Mouse (Mus musculus): Measurements from ENCODE around the gene Gfer. TPM values are rescaled to one million over a fixed set of nuclear protein-coding genes. Genes with fewer than 3 reads are reported as not detected.
A peak's percentile ranks its signal among the peaks of the same experiment; 100 is the strongest.
"Not testable (repeated sequence)": the region's sequence is repeated elsewhere in the genome, so short reads cannot be mapped to it uniquely, and the experiment has no call there.

Gene Gfer
- total RNA-seq, 2 experiments from 2014 or later: 23.3 to 25.6 TPM

DNA sequence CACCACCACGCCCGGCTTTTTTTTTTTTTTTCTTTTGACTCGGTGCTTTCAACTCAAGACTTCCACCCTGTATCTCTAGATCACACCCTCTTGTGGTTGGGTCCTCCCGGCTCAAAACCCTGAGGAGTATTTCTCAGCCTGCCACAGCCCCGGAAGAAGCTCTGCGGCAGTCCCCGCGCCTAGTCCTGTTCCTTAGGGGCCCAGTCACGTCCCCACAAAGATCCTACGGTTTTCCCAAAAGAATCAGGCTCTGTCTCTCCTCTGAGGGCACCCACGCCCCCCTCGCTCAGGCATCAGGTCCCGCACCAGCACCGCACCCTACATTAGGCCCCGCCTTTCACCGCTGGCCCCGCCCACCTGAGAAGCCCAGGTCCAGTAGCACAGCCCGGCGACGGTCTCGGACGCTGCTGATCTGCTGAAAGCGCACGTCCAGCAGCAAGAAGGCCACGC is 8.8 kb downstream of the Gfer start:
- DNase-seq: peak; percentile 45

DNA sequence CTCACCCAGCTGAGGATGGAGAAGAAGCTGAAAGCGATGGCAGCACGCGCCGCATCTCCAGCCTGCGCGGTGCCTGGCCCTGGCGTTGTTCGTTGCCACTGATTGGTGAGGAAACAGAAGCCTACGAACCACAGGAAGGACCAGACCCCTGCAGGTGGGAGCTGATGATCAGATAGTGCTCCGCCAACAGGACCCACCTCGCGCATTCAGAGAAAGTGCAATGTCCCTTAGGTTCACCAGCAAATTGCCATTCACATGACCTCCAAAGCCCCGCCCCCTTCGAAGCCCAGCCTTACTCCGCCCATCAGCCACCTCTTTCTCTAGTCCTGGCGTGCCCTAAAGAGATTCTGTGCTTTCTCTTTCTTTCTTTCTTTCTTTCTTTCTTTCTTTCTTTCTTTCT is 9.4 kb downstream of the Gfer start:
- DNase-seq: peak; percentile 39

DNA sequence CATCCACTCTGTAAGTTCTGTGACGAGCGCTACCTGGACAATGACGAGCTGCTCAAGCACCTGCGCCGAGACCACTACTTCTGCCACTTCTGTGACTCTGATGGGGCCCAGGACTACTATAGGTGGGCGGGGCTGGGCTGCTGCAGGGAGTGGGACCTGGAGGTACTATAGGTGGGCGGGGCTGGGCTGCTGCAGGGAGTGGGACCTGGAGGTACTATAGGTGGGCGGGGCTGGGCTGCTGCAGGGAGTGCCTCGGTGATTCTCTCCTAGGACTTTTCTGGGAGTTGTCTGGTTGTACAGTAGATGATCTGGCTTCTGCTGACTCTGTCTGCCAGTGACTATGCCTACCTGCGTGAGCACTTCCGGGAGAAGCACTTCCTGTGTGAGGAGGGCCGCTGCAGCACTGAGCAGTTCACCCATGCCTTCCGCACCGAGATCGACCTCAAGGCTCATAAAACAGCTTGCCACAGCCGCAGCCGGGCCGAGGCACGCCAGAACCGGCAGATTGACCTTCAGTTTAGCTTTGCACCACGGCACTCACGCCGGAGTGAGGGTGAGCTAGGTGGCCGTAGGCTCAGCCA is 18.4 kb downstream of the Gfer start:
- no peak for DNase-seq

DNA sequence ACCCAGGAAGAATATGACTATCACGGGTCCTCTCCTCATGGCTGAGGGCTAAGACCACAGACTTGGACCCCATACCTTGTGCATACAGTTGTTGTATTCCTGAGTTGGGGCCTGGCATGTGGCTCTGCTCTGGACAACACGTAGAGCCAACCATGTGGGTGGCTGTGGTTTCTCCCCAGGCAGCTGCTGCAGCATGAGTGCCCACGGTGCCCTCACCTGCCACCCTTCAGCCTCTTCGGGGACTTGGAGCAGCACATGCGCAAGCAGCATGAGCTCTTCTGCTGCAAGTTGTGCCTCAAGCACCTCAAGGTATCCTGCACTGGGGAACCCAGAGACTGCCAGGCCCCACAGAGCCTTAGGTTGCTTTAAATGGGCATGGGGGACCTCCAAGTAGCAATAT is 19.1 kb downstream of the Gfer start:
- DNase-seq: no peak

DNA sequence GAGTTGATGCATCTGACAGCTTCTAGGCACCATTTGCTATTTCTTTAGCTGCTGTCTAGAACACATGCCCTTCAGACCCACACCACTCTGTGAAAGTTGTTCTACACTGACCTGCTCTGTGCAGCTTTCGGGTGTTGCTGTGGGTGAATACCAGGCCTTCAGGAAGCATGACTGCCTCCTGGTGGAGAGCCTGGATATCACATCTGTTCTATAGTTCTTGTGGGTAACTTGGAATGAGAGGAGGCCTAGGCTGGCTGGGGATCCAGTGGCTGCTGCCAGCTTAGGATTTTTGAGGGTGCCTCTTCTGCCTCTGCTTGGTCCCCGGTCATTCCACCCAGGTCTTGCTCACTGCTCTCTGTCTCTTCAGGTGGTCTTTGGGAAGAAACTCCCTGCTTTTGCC is 19.8 kb downstream of the Gfer start:
- peak; percentile 87 for DNase-seq

DNA sequence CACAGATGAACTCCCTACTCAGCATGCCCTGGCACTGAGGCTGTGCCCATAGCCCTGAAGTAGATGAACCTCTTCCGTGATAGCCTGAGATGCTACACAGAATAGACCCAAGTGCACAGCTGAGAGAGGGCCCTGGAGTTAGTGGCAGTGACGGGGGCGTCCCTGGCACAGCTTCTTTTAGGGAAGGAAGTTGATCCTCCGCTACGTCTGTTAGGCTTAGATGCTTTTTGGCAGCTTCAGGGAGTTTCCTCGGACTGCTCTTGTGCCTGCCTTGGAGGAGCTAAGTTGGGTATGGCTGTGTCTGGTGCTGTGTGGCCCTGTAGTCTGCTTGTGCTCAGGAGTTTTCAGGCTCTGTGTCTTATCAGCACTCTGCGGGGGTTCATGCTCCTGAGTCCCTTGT is 21.7 kb downstream of the Gfer start:
- no peak for DNase-seq

DNA sequence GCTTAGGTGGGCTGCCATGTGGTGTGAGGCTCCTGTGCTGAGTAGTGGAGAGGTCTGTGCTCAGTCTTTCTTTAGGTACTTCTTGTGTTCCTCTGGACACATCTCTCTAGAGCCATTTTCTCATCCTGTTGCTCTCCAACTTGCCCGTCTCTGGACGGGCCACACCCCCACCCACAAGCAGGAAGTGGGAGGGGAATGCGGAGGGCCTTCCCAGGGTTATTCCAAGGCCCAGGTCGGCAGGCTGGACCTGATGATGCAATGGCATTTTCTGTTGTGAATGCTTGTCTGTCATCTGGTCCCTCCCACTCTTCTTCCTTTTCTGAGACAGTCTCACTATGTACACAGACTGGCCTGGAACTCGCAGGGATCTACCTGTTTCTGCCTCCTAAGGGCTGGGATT is 23.8 kb downstream of the Gfer start:
- peak; percentile 56 for DNase-seq

DNA sequence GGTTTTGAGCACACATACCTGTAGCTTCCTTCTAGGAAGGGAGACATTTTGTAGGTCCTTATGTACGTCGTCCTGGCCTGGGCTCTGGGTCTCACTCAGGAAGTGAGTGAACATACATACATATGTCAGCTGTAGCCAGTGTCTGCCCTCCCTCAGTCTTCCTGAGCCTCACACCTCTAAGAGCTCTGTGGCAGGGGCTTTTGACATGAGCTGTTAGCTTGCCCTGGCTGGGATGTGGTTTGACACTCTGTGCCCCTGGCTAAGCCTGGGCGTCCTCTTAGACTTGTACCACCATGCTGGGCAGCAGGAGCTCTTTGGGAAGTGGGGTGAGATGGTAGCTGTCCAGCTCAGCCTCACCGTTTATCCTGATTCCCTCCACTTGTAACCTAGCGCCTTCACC is 24.6 kb downstream of the Gfer start:
- no peak for DNase-seq

DNA sequence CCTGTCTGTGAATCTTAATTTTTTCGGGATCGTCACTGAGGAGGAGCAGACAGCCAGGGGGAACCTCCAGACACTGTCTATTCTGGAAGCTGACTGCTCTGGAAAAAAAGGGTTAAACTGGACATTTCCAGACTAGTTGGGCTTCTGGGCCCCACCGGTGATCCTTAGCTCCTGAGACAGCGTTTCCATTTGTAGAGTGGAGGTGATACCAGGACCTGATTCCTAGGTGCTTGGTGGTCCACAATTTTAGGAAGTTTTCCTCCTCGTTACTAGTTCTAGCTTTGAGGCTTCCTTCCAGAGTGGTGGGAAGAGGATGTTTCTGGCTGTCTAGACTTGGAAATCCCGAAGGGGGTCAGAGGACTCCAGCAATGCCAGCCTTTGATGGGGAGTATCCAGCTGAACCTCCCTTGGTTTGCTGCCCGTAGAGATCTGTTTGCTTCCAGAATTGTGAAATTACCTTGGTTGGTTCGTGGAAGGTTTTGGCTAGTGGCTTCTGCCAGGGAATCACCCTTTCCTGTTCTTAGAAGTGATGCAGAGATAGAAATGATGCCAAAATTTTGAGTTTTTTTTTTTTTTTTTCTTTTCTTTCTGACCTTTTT is 25.6 kb downstream of the Gfer start:
- no peak for DNase-seq

DNA sequence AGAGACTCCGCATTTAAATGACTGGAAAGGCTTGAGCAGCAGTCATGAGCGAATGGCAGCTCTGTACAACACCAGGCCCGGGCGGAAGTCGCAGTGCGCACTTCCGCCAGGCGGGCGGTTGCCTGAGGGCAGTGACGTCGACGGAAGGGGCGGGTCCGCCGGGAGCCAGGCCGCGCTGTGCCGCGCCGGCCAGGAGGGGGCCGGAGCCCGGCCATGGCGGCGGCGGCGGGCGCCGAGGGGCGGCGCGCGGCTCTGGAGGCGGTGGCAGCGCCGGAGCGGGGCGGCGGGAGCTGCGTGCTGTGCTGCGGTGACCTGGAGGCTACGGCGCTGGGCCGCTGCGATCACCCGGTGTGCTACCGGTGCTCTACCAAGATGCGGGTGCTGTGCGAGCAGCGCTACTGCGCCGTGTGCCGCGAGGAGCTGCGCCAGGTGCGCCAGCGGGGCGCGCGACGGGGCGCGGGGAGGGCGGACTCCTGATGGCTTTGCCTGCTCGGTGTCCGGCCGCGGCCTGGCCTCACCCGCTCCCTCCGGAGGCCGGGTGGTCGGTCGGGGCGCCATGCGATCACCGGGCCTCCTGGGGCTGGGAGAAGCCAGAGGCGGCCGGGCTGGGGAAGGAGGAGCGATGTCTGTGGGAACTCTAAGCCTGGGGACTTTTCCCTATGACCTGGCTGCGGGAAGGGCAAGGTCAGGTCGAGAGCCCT is 26.3 kb downstream of the Gfer start, which contains the start of gene Zfp598:
Zfp598 (plus strand) TSS at position 143 of the 701 bp plus-strand sequence.
- peak; percentile 97 for DNase-seq

DNA sequence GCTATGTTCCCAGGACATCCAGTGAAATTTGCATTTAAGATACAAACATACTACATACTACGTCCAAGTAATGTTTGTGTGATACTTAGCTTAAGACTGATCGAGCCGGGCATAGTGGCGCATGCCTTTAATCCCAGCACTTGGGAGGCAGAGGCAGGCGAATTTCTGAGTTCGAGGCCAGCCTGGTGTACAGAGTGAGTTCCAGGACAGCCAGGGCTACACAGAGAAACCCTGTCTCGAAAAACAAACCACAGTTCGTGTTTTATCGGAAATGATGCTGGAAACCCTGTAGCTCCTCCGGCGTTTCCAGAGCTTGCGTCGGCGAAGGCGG is 26.8 kb downstream of the Gfer start:
- not testable (repeated sequence) for DNase-seq

DNA sequence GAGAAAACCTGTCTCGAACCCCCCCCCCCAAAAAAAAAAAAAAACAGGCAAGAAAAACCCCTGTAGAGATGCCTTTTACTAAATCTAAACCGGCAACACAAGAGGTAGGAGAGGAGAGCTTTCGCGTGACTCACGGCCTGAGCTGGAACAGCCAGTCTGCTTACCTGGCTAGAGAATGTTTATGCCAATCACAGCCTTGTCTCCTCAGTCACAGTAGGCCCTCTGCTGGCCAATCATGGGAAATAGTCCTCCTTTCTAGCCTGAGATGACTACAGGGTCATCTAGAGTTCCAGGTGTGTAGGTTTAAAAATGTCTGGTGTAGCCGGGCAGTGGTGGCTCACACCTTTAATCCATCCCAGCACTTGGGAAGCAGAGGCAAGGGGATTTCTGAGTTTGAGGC is 28.5 kb downstream of the Gfer start:
- peak; percentile 67 for DNase-seq

DNA sequence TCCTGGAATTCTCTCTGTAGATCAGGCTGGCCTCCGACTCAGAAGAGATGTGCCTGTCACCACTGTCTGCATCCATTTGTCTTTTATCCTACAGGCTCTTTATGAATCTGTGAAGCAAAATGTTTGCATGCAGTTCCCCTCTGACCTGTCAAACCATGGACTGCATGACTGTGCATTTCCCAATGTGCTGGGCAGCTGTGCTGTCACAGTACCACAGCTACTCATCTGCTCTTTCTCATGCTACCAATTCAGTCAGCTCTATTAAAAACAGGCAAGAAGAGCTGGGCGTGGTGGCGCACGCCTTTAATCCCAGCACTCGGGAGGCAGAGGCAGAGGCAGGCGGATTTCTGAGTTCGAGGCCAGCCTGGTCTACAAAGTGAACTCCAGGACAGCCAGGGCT is 28.9 kb downstream of the Gfer start:
- DNase-seq: not testable (repeated sequence)

DNA sequence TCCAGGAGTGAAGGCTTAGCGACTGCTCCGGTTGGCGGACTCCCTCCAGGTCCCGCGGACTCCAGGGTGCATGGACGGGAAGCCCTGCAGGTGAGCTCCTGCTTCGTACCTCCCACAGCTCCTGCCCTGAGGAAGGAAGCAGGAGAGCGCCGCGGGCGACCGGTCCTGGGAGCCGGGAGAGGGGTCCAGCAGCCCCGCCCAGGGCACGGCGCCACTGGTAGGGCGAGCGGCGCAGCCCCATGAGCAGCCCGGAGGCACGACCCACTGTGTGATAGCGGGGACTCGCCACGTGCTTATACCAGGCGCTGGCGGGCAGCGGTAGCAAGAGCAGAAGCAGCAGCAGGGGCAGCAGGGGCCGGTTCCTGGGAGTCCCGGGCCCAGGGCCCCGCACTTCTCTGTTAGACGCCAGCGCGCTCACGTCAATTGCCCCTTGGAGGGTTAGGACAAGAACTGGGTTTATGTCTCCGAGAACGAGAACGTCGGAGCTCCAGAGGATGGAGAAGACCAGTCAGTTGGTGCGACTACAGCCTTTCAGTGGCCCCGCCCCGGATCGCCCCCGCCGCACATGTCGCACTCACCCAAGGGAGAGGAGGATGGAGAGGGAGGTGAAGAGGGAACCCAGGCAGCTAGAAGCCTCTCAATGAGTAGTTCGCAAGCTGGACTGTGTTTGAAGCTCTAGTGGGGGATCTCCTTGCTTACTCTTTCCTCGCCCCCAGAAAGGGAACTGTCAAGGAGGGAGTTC is 37.8 kb downstream of the Gfer start, which contains the start of gene Npw:
Npw (minus strand) TSS at position 441 of the 742 bp plus-strand sequence.
- DNase-seq: peak; percentile 43

DNA sequence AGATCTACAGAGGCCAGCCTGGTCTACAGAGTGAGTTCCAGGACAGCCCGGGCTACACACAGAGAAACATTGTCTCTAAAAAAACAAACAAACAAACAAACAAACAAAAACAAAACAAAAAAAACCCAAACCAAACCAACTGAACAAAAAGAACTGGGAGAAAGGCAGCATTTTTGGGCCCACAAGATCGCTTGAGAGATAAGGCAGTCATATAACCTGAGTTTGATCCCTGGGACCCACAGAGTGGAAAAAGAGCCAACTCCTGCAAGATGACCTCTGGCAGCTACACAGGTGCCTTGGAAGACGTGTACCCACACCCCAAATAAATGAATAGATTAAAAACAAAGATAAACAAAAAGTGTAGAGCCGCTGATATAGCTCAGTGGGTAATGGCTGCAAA is 41.0 kb downstream of the Gfer start:
- no peak for DNase-seq

DNA sequence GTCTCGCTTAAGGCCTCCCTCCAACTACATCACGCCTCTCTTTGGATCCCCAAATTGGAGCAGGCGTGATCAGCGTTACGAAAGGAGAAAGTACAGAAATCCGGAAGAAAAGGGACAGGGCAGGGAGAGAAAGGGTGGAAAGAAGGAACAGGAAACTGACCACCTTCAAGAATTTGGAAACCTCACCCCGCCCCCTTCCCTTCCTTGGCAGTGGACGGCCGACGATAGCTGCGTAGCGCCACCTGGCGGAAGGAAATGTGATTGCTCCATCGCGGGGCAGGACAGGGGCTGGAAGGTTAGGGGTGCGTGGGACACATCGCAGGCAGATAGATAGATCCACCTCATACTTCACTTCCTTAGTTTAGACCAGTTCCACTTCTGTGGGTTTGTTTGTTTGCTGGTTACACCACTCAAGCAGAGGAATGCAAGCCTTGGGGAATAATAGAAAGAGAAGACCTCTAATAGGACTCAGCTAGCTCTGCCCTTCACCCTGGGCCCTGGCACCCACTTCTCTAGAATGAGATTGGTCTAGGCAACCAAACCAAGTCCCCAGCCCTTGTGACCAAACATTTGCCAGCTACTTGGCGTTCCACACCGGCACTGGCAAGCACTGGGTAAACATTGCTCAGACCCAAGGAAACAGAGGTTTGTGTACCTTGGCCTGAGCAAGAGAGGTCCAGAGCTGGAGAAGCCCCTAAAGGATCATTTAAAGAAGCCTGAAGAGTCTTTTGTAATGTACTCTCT is 41.8 kb downstream of the Gfer start:
- DNase-seq: peak; percentile 86

DNA sequence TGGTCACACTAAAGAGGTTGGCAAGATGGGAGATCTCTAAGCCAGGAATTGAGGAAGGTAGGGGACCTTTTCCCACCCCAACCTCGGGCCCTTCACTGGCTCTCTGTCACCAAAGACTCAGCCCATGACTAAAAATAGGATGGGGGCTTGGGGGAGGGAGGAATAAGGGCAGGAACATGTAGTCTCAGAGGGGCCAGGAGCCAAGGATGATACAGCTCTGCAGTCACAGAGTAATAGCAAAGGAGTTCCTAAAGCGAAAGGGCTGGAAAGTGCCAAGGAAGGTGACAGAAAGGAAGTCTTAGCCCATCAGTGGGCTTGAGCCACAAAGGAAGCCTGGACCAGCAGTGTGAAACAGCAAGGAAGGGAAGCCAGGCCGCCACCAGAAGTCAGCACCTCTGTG is 44.1 kb downstream of the Gfer start:
- no peak for DNase-seq

DNA sequence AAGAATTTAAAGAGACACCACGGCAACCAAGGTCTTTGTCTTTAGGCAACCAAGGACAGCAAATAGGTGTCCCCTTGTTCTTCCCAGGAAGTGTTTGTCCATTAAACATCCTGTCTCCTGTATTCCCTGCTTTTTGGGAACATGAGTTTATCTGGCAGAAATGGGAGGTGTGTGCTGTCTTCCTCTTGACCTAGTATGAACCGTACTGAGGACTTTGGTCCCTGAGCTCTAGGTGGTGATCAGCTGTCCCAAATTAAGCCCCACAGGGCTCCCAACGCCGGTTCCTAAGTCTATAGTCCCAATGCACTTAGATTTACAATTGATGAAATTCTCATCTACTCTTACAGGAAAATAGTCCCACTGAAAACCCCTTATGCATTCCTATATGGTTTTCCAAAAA is 45.2 kb downstream of the Gfer start:
- DNase-seq: no peak

DNA sequence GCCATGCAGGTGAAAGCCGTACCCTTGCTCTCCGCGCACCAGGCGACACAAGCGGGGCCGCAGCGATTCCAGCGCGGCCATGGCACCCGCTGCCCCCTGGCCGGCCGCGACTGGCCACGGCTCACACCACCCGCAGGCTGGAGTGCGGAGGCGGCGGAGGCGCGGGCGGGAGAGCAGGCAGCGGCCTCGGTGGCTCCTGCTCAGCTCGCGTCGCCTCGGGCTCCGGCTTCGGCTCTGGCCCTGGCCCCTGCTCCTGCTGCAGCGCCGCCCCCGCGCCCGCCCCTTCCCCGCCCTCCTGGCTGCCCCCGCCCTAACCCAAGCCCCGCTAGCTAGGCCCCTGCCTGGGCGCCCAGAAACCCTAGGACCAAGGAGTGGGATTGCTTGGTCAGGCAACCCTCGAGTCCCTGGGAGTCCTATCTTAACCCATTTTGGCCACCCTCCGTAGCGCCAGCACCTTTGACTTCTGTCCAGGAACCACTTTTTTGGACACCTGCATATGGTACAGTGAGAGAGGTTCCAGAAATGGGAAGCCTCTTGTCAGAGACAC is 45.8 kb downstream of the Gfer start, which contains the start of gene Slc9a3r2:
Slc9a3r2 (minus strand) TSS at position 258 of the 547 bp plus-strand sequence.
- DNase-seq: peak; percentile 71

DNA sequence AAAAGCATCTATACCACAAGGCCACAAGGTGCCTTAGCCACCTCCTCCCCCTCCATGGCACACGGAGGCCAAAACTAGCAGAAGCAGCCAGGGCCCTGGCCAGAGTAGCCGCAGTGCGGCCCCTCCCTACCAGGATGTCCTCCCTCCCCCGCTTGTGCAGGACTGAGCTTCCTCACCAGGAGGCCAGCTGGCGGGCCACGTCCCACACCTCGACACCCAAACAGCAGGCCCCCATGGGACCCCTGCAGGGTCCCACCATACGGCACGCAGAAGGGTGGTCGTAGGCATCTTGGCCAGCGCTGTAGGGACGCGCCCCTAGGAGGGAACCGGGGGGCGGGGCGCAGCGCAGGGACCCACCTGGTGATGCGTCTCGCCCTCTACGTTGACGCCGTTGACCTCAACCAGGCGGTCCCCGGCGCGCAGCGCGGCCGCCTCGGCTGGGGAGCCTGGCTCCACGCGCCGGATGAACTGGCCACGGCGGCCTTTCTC is 46.3 kb downstream of the Gfer start:
- peak; percentile 65 for DNase-seq

DNA sequence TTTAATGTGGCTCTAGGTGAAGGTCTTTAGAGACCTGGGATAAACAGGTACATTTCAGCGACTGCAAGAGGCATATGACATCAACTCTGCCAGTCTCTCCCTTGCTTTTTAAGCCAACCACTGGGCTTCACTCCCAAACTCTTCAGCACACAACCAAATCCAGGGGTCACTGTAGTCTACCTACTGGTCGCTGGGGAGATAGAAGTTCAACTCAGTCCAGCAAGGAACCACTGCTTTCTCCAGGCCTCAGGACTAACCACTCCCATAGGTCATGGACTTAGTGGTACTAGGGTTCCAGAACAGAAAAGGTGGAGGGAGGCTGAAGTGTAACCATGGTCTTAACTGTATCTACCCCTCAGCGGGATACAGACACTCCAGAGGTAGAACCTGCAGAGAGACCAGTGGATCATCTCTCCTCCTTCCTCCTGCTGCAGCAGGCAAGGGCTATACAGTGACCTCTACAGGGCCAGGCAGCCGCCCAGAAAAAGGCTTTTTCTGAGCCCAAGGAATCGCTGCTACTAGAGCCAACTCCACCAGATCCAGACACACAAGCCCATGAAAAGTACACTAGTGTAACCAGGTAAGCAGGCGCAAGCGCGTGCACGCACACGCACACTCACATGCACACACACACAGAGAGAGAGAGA is 47.1 kb downstream of the Gfer start:
- no peak for DNase-seq

All from heart, postnatal 4 days (tissue).